Comparison of ENCODE assay signal across 8 mouse cellular contexts in the genomic region with DNA sequence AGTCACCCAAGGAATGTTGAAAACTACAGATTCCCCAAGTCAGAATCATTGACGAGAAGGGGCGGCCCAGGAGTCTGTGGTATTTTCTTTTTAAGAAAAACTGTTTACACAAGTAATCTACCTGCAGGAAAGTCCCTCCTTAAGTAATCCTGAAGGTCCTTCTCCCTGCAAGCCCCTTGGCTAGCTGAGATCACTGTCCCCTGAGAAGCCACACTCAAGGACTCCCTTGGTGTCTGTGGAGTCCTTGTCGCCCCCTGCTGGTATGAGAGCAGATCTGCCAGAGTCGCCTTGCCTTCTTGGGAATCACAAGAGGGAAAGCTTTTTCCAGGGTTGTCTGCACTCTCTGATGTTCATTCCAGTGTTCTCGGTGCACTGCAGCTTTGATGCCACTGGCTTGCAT. TPM values are rescaled to one million over a fixed set of nuclear protein-coding genes. Genes with fewer than 3 reads are reported as not detected.
DNase-seq lines count a peak whose midpoint lies in the region; ATAC-seq and TF ChIP-seq lines count a peak whose summit lies in the region.

No protein-coding gene starts in this region.

- H3K9me3 ChIP-seq in forebrain, embryonic 10.5 days, result no peaks in the 10 kb centered on the region
- no peaks in the 10 kb centered on the region for H3K9me3 ChIP-seq in forebrain, embryonic 13.5 days (replicated peaks)
- no peaks in the 10 kb centered on the region for H3K9me3 ChIP-seq in hindbrain, embryonic 16.5 days (ENCODE audit: control insufficient read depth, low read length)

- WGBS in forebrain, embryonic 10.5 days, result 51% methylated on average over 5 of the region's 5 CpGs
- WGBS in forebrain, embryonic 13.5 days, result 49% methylated on average over 5 of the region's 5 CpGs
- WGBS in hindbrain, embryonic 16.5 days, result 50% methylated on average over 5 of the region's 5 CpGs
- WGBS in spleen, adult 2 months, result 52% methylated on average over 5 of the region's 5 CpGs

- ATAC-seq in forebrain, embryonic 13.5 days, result no peak
- peak; percentile 50; the same call in 1 of the 2 replicates for ATAC-seq in hindbrain, embryonic 16.5 days

- TF ChIP-seq CTCF in spleen, adult 2 months (IDR thresholded peaks at IDR 0.05; ENCODE audit: extremely low read depth, insufficient read depth, insufficient read length, insufficient replicate concordance), result peak; percentile 78; the same call in 1 of the 2 replicates

- no peaks in the 10 kb centered on the region; the same call in 1 of the 2 replicates for H3K4me1 ChIP-seq in forebrain, embryonic 10.5 days
- H3K4me1 ChIP-seq in forebrain, embryonic 13.5 days, result no peaks in the 10 kb centered on the region
- H3K4me1 ChIP-seq in hindbrain, embryonic 16.5 days (ENCODE audit: control insufficient read depth, insufficient read depth, low read depth, low read length), result no peaks in the 10 kb centered on the region
- H3K4me1 ChIP-seq in spleen, adult 2 months (ENCODE audit: control insufficient read depth, insufficient read depth, insufficient read length), result no peaks in the 10 kb centered on the region

- TF ChIP-seq POLR2A in spleen, adult 2 months (IDR thresholded peaks at IDR 0.05; ENCODE audit: low read depth, low read length), result no peak

- no peak overlapping the region for H3K4me3 ChIP-seq in forebrain, embryonic 10.5 days
- no peak overlapping the region for H3K4me3 ChIP-seq in forebrain, embryonic 13.5 days
- no peak overlapping the region for H3K4me3 ChIP-seq in hindbrain, embryonic 16.5 days (ENCODE audit: low read length)
- H3K4me3 ChIP-seq in spleen, adult 2 months (ENCODE audit: extremely low read depth, insufficient read depth, insufficient read length), result no peak overlapping the region

- no peaks in the 10 kb centered on the region for H3K27me3 ChIP-seq in forebrain, embryonic 10.5 days (ENCODE audit: poor library complexity, severe bottlenecking)
- no peaks in the 10 kb centered on the region for H3K27me3 ChIP-seq in forebrain, embryonic 13.5 days
- H3K27me3 ChIP-seq in hindbrain, embryonic 16.5 days (replicated peaks; ENCODE audit: control insufficient read depth, insufficient read depth, low read length), result no peaks in the 10 kb centered on the region
- H3K27me3 ChIP-seq in spleen, adult 2 months (ENCODE audit: control insufficient read depth, insufficient read depth, low read length), result no peaks in the 10 kb centered on the region

- H3K27ac ChIP-seq in forebrain, embryonic 10.5 days, result no peak overlapping the region
- no peak overlapping the region for H3K27ac ChIP-seq in forebrain, embryonic 13.5 days
- H3K27ac ChIP-seq in hindbrain, embryonic 16.5 days (ENCODE audit: low read depth, low read length), result no peak overlapping the region
- H3K27ac ChIP-seq in spleen, adult 2 months (ENCODE audit: insufficient read depth, low read length), result no peak overlapping the region

- peak; percentile 57 for DNase-seq in forebrain, embryonic 10.5 days (ENCODE audit: extremely low spot score, low spot score)
- peak; percentile 44 to 91 for DNase-seq in adrenal gland, adult (ENCODE audit: inconsistent age in 2 of 2, low spot score in 1 of 2)
- DNase-seq in embryo, embryonic 9.5 days (ENCODE audit: extremely low spot score), result peak; percentile 71
- peak; percentile 64 to 66 for DNase-seq in left cerebral cortex, adult 18-20 months (ENCODE audit: low spot score in 2 of 2)
- DNase-seq in mesoderm, embryonic 11.5 days (ENCODE audit: low read depth, low spot score), result peak; percentile 78
- peak; percentile 22 to 53 for DNase-seq in spleen, adult 2 months (ENCODE audit: low read depth in 1 of 2, low spot score in 2 of 2)

- H3K36me3 ChIP-seq in forebrain, embryonic 10.5 days (replicated peaks), result no peaks in the 10 kb centered on the region
- no peaks in the 10 kb centered on the region for H3K36me3 ChIP-seq in forebrain, embryonic 13.5 days (ENCODE audit: poor library complexity, severe bottlenecking)
- H3K36me3 ChIP-seq in hindbrain, embryonic 16.5 days (ENCODE audit: control insufficient read depth, insufficient read depth, low read length), result no peaks in the 10 kb centered on the region
- H3K36me3 ChIP-seq in spleen, adult 2 months (ENCODE audit: control insufficient read depth, insufficient read depth, low read length), result no peaks in the 10 kb centered on the region

- H3K9ac ChIP-seq in forebrain, embryonic 13.5 days, result no peak overlapping the region
- H3K9ac ChIP-seq in hindbrain, embryonic 16.5 days (ENCODE audit: low read depth, low read length), result no peak overlapping the region

- no peak overlapping the region for H3K4me2 ChIP-seq in forebrain, embryonic 13.5 days
- no peak overlapping the region for H3K4me2 ChIP-seq in hindbrain, embryonic 16.5 days (ENCODE audit: low read length)

RNA-seq across cellular contexts. Expression of a gene that starts 45.7 kb away (rescaled TPM):
- polyA plus RNA-seq in forebrain, embryonic 10.5 days (2016; fragmentation: Nextera tagmentation; extraction: Ambion mirVana), result 542 and 548 TPM in 2 replicates
- 365 and 378 TPM in 2 replicates for polyA plus RNA-seq in forebrain, embryonic 13.5 days (2015; fragmentation: Nextera tagmentation; extraction: Ambion mirVana)
- polyA plus RNA-seq in hindbrain, embryonic 16.5 days (2015; fragmentation: Nextera tagmentation; extraction: Ambion mirVana), result 82.9 and 89.3 TPM in 2 replicates
- total RNA-seq in left cerebral cortex, adult 18-20 months (2021), result not detected
- 19.4 and 19.7 TPM in 2 replicates for polyA plus RNA-seq in spleen, adult 2 months (2012; rRNA removed)
